Mouse (Mus musculus): Measurements from ENCODE around the gene Rpl29. TPM values are rescaled to one million over a fixed set of nuclear protein-coding genes. Genes with fewer than 3 reads are reported as not detected.

The Rpl29 gene
- polyA plus RNA-seq, 1 experiment: 365 TPM

GRCm38 (mm10) chr9:106460401-106461025, 31.3 kb downstream of the Rpl29 start:
- no peak for TF ChIP-seq CTCF (IDR thresholded peaks at IDR 0.05; ENCODE audit: extremely low read depth, insufficient read depth, insufficient read length, insufficient replicate concordance)
- TF ChIP-seq POLR2A (IDR thresholded peaks at IDR 0.05; ENCODE audit: low read depth, low read length): no peak
- H3K27ac ChIP-seq (ENCODE audit: insufficient read depth, low read length): no peak overlapping the region
- H3K4me1 ChIP-seq (ENCODE audit: control insufficient read depth, insufficient read depth, insufficient read length): peaks cover 10% of the 10 kb centered on the region
- 93% methylated on average over 18 of the region's 18 CpGs for WGBS
- H3K4me3 ChIP-seq (ENCODE audit: extremely low read depth, insufficient read depth, insufficient read length): no peak overlapping the region
- DNase-seq (ENCODE audit: low read depth in 1 of 2, low spot score in 2 of 2): no peak
- no peaks in the 10 kb centered on the region for H3K36me3 ChIP-seq (ENCODE audit: control insufficient read depth, insufficient read depth, low read length)
- peaks cover 6% of the 10 kb centered on the region; the same call in 1 of the 2 replicates for H3K27me3 ChIP-seq (ENCODE audit: control insufficient read depth, insufficient read depth, low read length)

- DNase-seq (ENCODE audit: low read depth in 1 of 2, low spot score in 2 of 2): no peak
- Histone ChIP-seq H3K27ac (ENCODE audit: insufficient read depth, low read length) (no peak overlapping the region), H3K36me3 (ENCODE audit: control insufficient read depth, insufficient read depth, low read length) (no peaks in the 10 kb centered on the region), H3K4me3 (ENCODE audit: extremely low read depth, insufficient read depth, insufficient read length) (no peak overlapping the region), H3K27me3 (ENCODE audit: control insufficient read depth, insufficient read depth, low read length) (peaks cover 6% of the 10 kb centered on the region; the same call in 1 of the 2 replicates), H3K4me1 (ENCODE audit: control insufficient read depth, insufficient read depth, insufficient read length) (peaks cover 12% of the 10 kb centered on the region)
- TF ChIP-seq CTCF (IDR thresholded peaks at IDR 0.05; ENCODE audit: extremely low read depth, insufficient read depth, insufficient read length, insufficient replicate concordance) (no peak), POLR2A (IDR thresholded peaks at IDR 0.05; ENCODE audit: low read depth, low read length) (no peak)
- 96% methylated on average over 9 of the region's 9 CpGs for WGBS
Measured at GRCm38 (mm10) chr9:106461026-106461415, 31.8 kb downstream of the Rpl29 start.

- 94% methylated on average over 16 of the region's 16 CpGs for WGBS
- H3K4me3 ChIP-seq (ENCODE audit: extremely low read depth, insufficient read depth, insufficient read length): no peak overlapping the region
- H3K27ac ChIP-seq (ENCODE audit: insufficient read depth, low read length): no peak overlapping the region
- H3K4me1 ChIP-seq (ENCODE audit: control insufficient read depth, insufficient read depth, insufficient read length): peaks cover 12% of the 10 kb centered on the region
- H3K36me3 ChIP-seq (ENCODE audit: control insufficient read depth, insufficient read depth, low read length): no peaks in the 10 kb centered on the region
- no peak for DNase-seq (ENCODE audit: low read depth in 1 of 2, low spot score in 2 of 2)
- TF ChIP-seq POLR2A (IDR thresholded peaks at IDR 0.05; ENCODE audit: low read depth, low read length): no peak
- TF ChIP-seq CTCF (IDR thresholded peaks at IDR 0.05; ENCODE audit: extremely low read depth, insufficient read depth, insufficient read length, insufficient replicate concordance): no peak
- peaks cover 6% of the 10 kb centered on the region; the same call in 1 of the 2 replicates for H3K27me3 ChIP-seq (ENCODE audit: control insufficient read depth, insufficient read depth, low read length)
Measured at GRCm38 (mm10) chr9:106461641-106462429, 32.6 kb downstream of the Rpl29 start.

- Histone ChIP-seq H3K4me1 (ENCODE audit: control insufficient read depth, insufficient read depth, insufficient read length) (peaks cover 12% of the 10 kb centered on the region), H3K36me3 (ENCODE audit: control insufficient read depth, insufficient read depth, low read length) (no peaks in the 10 kb centered on the region), H3K27ac (ENCODE audit: insufficient read depth, low read length) (no peak overlapping the region), H3K4me3 (ENCODE audit: extremely low read depth, insufficient read depth, insufficient read length) (no peak overlapping the region), H3K27me3 (ENCODE audit: control insufficient read depth, insufficient read depth, low read length) (peaks cover 6% of the 10 kb centered on the region; the same call in 1 of the 2 replicates)
- 98% methylated on average over 12 of the region's 12 CpGs for WGBS
- TF ChIP-seq CTCF (IDR thresholded peaks at IDR 0.05; ENCODE audit: extremely low read depth, insufficient read depth, insufficient read length, insufficient replicate concordance) (no peak), POLR2A (IDR thresholded peaks at IDR 0.05; ENCODE audit: low read depth, low read length) (no peak)
- no peak for DNase-seq (ENCODE audit: low read depth in 1 of 2, low spot score in 2 of 2)
Measured at GRCm38 (mm10) chr9:106462430-106462800, 33.2 kb downstream of the Rpl29 start.

GRCm38 (mm10) chr9:106463122-106464063, 34.1 kb downstream of the Rpl29 start:
- 89% methylated on average over 21 of the region's 21 CpGs for WGBS
- DNase-seq (ENCODE audit: low read depth in 1 of 2, low spot score in 2 of 2): no peak
- peaks cover 6% of the 10 kb centered on the region; the same call in 1 of the 2 replicates for H3K27me3 ChIP-seq (ENCODE audit: control insufficient read depth, insufficient read depth, low read length)

GRCm38 (mm10) chr9:106464751-106465541, 35.7 kb downstream of the Rpl29 start:
- Histone ChIP-seq H3K27ac (ENCODE audit: insufficient read depth, low read length) (no peak overlapping the region), H3K27me3 (ENCODE audit: control insufficient read depth, insufficient read depth, low read length) (peaks cover 6% of the 10 kb centered on the region; the same call in 1 of the 2 replicates), H3K4me3 (ENCODE audit: extremely low read depth, insufficient read depth, insufficient read length) (peak overlapping the region; percentile 49), H3K4me1 (ENCODE audit: control insufficient read depth, insufficient read depth, insufficient read length) (peaks cover 12% of the 10 kb centered on the region), H3K36me3 (ENCODE audit: control insufficient read depth, insufficient read depth, low read length) (no peaks in the 10 kb centered on the region)
- TF ChIP-seq CTCF (IDR thresholded peaks at IDR 0.05; ENCODE audit: extremely low read depth, insufficient read depth, insufficient read length, insufficient replicate concordance): no peak
- no peak for TF ChIP-seq POLR2A (IDR thresholded peaks at IDR 0.05; ENCODE audit: low read depth, low read length)
- 4% methylated on average over 93 of the region's 99 CpGs for WGBS
- no peak for DNase-seq (ENCODE audit: low read depth in 1 of 2, low spot score in 2 of 2)

More at GRCm38 (mm10) chr9:106463122-106464063, 34.1 kb downstream of the Rpl29 start:
- no peak overlapping the region for H3K27ac ChIP-seq (ENCODE audit: insufficient read depth, low read length)
- peaks cover 12% of the 10 kb centered on the region for H3K4me1 ChIP-seq (ENCODE audit: control insufficient read depth, insufficient read depth, insufficient read length)
- TF ChIP-seq POLR2A (IDR thresholded peaks at IDR 0.05; ENCODE audit: low read depth, low read length): no peak
- TF ChIP-seq CTCF (IDR thresholded peaks at IDR 0.05; ENCODE audit: extremely low read depth, insufficient read depth, insufficient read length, insufficient replicate concordance): no peak
- H3K36me3 ChIP-seq (ENCODE audit: control insufficient read depth, insufficient read depth, low read length): no peaks in the 10 kb centered on the region
- H3K4me3 ChIP-seq (ENCODE audit: extremely low read depth, insufficient read depth, insufficient read length): no peak overlapping the region

Data from spleen, adult 2 months (tissue).